Mouse (Mus musculus): Measurements from ENCODE around the gene Rxfp2.

The Rxfp2 gene

GRCm38 (mm10) chr5:150018656-150019055, at the start of gene Rxfp2:
Rxfp2 (plus strand) TSS chr5:150018675.
- peak; percentile 64 for DNase-seq (ENCODE audit: low spot score)

- no peak for DNase-seq (ENCODE audit: low spot score)
Measured at GRCm38 (mm10) chr5:149970261-149970660, 48.2 kb upstream of the Rxfp2 start.

GRCm38 (mm10) chr5:149977027-149977426, 41.4 kb upstream of the Rxfp2 start:
- no peak for DNase-seq (ENCODE audit: low spot score)

GRCm38 (mm10) chr5:149983621-149984020, 34.9 kb upstream of the Rxfp2 start:
- no peak for DNase-seq (ENCODE audit: low spot score)

GRCm38 (mm10) chr5:149994578-149994977, 23.9 kb upstream of the Rxfp2 start:
- no peak for DNase-seq (ENCODE audit: low spot score)

- DNase-seq (ENCODE audit: low spot score): no peak
Measured at GRCm38 (mm10) chr5:149996614-149997013, 21.9 kb upstream of the Rxfp2 start.

- DNase-seq (ENCODE audit: low spot score): no peak
Measured at GRCm38 (mm10) chr5:149997321-149998034, 21.0 kb upstream of the Rxfp2 start.

- no peak for DNase-seq (ENCODE audit: low spot score)
Measured at GRCm38 (mm10) chr5:149998311-149998710, 20.2 kb upstream of the Rxfp2 start.

GRCm38 (mm10) chr5:150005355-150005754, 13.1 kb upstream of the Rxfp2 start:
- DNase-seq (ENCODE audit: low spot score): no peak

GRCm38 (mm10) chr5:150016861-150017260, 1.6 kb upstream of the Rxfp2 start:
- DNase-seq (ENCODE audit: low spot score): peak; percentile 75

GRCm38 (mm10) chr5:150017672-150018071, 803 bp upstream of the Rxfp2 start:
- peak; percentile 46 for DNase-seq (ENCODE audit: low spot score)

GRCm38 (mm10) chr5:150020851-150021250, 2.4 kb downstream of the Rxfp2 start:
- DNase-seq (ENCODE audit: low spot score): peak; percentile 92

GRCm38 (mm10) chr5:150021805-150022204, 3.3 kb downstream of the Rxfp2 start:
- DNase-seq (ENCODE audit: low spot score): no peak

- DNase-seq (ENCODE audit: low spot score): no peak
Measured at GRCm38 (mm10) chr5:150022556-150022955, 4.1 kb downstream of the Rxfp2 start.

- DNase-seq (ENCODE audit: low spot score): no peak
Measured at GRCm38 (mm10) chr5:150023476-150023875, 5.0 kb downstream of the Rxfp2 start.

- DNase-seq (ENCODE audit: low spot score): no peak
Measured at GRCm38 (mm10) chr5:150024188-150024587, 5.7 kb downstream of the Rxfp2 start.

- DNase-seq (ENCODE audit: low spot score): no peak
Measured at GRCm38 (mm10) chr5:150024901-150025300, 6.4 kb downstream of the Rxfp2 start.

- DNase-seq (ENCODE audit: low spot score): no peak
Measured at GRCm38 (mm10) chr5:150025326-150025725, 6.9 kb downstream of the Rxfp2 start.

GRCm38 (mm10) chr5:150026509-150027087, 8.1 kb downstream of the Rxfp2 start:
- DNase-seq (ENCODE audit: low spot score): no peak

GRCm38 (mm10) chr5:150031201-150031600, 12.7 kb downstream of the Rxfp2 start:
- DNase-seq (ENCODE audit: low spot score): peak; percentile 72

- no peak for DNase-seq (ENCODE audit: low spot score)
Measured at GRCm38 (mm10) chr5:150031634-150032033, 13.2 kb downstream of the Rxfp2 start.

- no peak for DNase-seq (ENCODE audit: low spot score)
Measured at GRCm38 (mm10) chr5:150032075-150032492, 13.6 kb downstream of the Rxfp2 start.

- no peak for DNase-seq (ENCODE audit: low spot score)
Measured at GRCm38 (mm10) chr5:150036286-150036685, 17.8 kb downstream of the Rxfp2 start.

- DNase-seq (ENCODE audit: low spot score): no peak
Measured at GRCm38 (mm10) chr5:150036918-150037317, 18.4 kb downstream of the Rxfp2 start.

Measured in embryo, embryonic 10 days (tissue).